Mouse (Mus musculus) forebrain, embryonic 13.5 days (tissue): Measurements from ENCODE around the gene Slc13a3. TPM values are rescaled to one million over a fixed set of nuclear protein-coding genes. Genes with fewer than 3 reads are reported as not detected.

Experiments used
- ATAC-seq: fragments of 200-750 bp; cut with Nextera tagmentation; 2 replicates; pipeline ENCODE4 v1.8.0; 2017
- H3K27ac ChIP-seq: fragments of 300-500 bp; sonication (generic); 2 replicates; pipeline ENCODE4 v1.5.1; 2015; ENCODE audit warnings: inconsistent platforms, mild to moderate bottlenecking, moderate library complexity
- H3K27me3 ChIP-seq: fragments of 300-500 bp; sonication (generic); 2 replicates; pipeline ENCODE4 v1.6.1; 2015; ENCODE audit warnings: mild to moderate bottlenecking, inconsistent platforms
- H3K36me3 ChIP-seq: fragments of 300-500 bp; sonication (generic); 2 replicates; pipeline ENCODE4 v1.6.1; 2015; ENCODE audit warnings: mild to moderate bottlenecking, inconsistent platforms; ENCODE audit not compliant: poor library complexity, severe bottlenecking
- H3K4me1 ChIP-seq: fragments of 300-500 bp; sonication (generic); 2 replicates; pipeline ENCODE4 v1.6.1; 2015; ENCODE audit warnings: inconsistent platforms
- H3K4me2 ChIP-seq: fragments of 300-500 bp; sonication (generic); 2 replicates; pipeline ENCODE4 v1.6.1; 2015; ENCODE audit warnings: inconsistent platforms, mild to moderate bottlenecking, moderate library complexity
- H3K4me3 ChIP-seq: fragments of 300-500 bp; sonication (generic); 2 replicates; pipeline ENCODE4 v1.5.1; 2015; ENCODE audit warnings: mild to moderate bottlenecking, inconsistent platforms
- H3K9ac ChIP-seq: fragments of 300-500 bp; sonication (generic); 2 replicates; pipeline ENCODE4 v1.6.1; 2015; ENCODE audit warnings: mild to moderate bottlenecking, inconsistent platforms
- H3K9me3 ChIP-seq: fragments of 300-500 bp; sonication (generic); replicated peaks from 2 replicates; pipeline ENCODE4 v1.6.1; 2016; ENCODE audit warnings: inconsistent platforms
- WGBS: fragments of 180-500 bp; shearing (Covaris S2); methylation state at CpG from one replicate; pipeline ENCODE4 v1.1.7; 2015; 5-methylcytosine and 5-hydroxymethylcytosine counted together
- polyA plus RNA-seq: library from polyadenylated mRNA; unstranded; fragments of >200 nt; fragmentation: Nextera tagmentation; extraction: Ambion mirVana; gene quantifications from 2 replicates; pipeline ENCODE4 v1.2.1, GENCODE M21; 2015

Slc13a3 gene
- polyA plus RNA-seq, 1 experiment from 2014 or later = 3.1 TPM

- no peaks in the 10 kb centered on the region for H3K36me3 ChIP-seq
- H3K9ac ChIP-seq = no peak overlapping the region
- peaks cover 13% of the 10 kb centered on the region; the same call in 1 of the 2 replicates for H3K4me1 ChIP-seq
- H3K4me3 ChIP-seq = no peak overlapping the region
- WGBS = 88% methylated on average over 11 of the region's 11 CpGs
- ATAC-seq = no peak
- H3K4me2 ChIP-seq = no peak overlapping the region
- H3K27me3 ChIP-seq = peaks cover 31% of the 10 kb centered on the region
- no peaks in the 10 kb centered on the region for H3K9me3 ChIP-seq
- no peak overlapping the region for H3K27ac ChIP-seq
Measured at GRCm38 (mm10) chr2:165471943-165472342, 1.1 kb downstream of the Slc13a3 start.

GRCm38 (mm10) chr2:165470167-165470566 is 2.9 kb downstream of the Slc13a3 start:
- ATAC-seq = no peak
- Histone ChIP-seq H3K4me1 (peaks cover 13% of the 10 kb centered on the region; the same call in 1 of the 2 replicates), H3K9ac (no peak overlapping the region), H3K9me3 (no peaks in the 10 kb centered on the region), H3K36me3 (no peaks in the 10 kb centered on the region), H3K27ac (no peak overlapping the region), H3K4me2 (no peak overlapping the region), H3K27me3 (peaks cover 31% of the 10 kb centered on the region), H3K4me3 (no peak overlapping the region)
- WGBS = 44% methylated on average over 5 of the region's 5 CpGs

GRCm38 (mm10) chr2:165467824-165468452 is 5.1 kb downstream of the Slc13a3 start:
- Histone ChIP-seq H3K4me2 (no peak overlapping the region), H3K27me3 (peaks cover 21% of the 10 kb centered on the region), H3K27ac (no peak overlapping the region), H3K4me1 (peaks cover 9% of the 10 kb centered on the region; the same call in 1 of the 2 replicates), H3K9me3 (no peaks in the 10 kb centered on the region), H3K36me3 (no peaks in the 10 kb centered on the region), H3K9ac (peak overlapping the region; percentile 31; the same call in 1 of the 2 replicates), H3K4me3 (no peak overlapping the region)
- no peak for ATAC-seq
- 54% methylated on average over 15 of the region's 15 CpGs for WGBS

- H3K4me2 ChIP-seq = no peak overlapping the region
- ATAC-seq = no peak
- no peak overlapping the region for H3K4me3 ChIP-seq
- no peak overlapping the region for H3K27ac ChIP-seq
- no peaks in the 10 kb centered on the region for H3K36me3 ChIP-seq
- no peaks in the 10 kb centered on the region for H3K9me3 ChIP-seq
- H3K27me3 ChIP-seq = no peaks in the 10 kb centered on the region
- H3K4me1 ChIP-seq = peaks cover 4% of the 10 kb centered on the region; the same call in 1 of the 2 replicates
- 16% methylated on average over 7 of the region's 7 CpGs for WGBS
- no peak overlapping the region for H3K9ac ChIP-seq
Measured at GRCm38 (mm10) chr2:165459663-165460062, 13.4 kb downstream of the Slc13a3 start.

- Histone ChIP-seq H3K27ac (no peak overlapping the region), H3K4me3 (no peak overlapping the region), H3K9me3 (no peaks in the 10 kb centered on the region), H3K36me3 (no peaks in the 10 kb centered on the region), H3K27me3 (no peaks in the 10 kb centered on the region), H3K4me1 (peaks cover 4% of the 10 kb centered on the region; the same call in 1 of the 2 replicates), H3K9ac (no peak overlapping the region), H3K4me2 (no peak overlapping the region)
- WGBS = 55% methylated on average over 5 of the region's 5 CpGs
- no peak for ATAC-seq
Measured at GRCm38 (mm10) chr2:165458189-165458588, 14.8 kb downstream of the Slc13a3 start.

GRCm38 (mm10) chr2:165456710-165457109 is 16.3 kb downstream of the Slc13a3 start:
- Histone ChIP-seq H3K4me2 (no peak overlapping the region), H3K9me3 (no peaks in the 10 kb centered on the region), H3K27me3 (no peaks in the 10 kb centered on the region), H3K36me3 (no peaks in the 10 kb centered on the region), H3K27ac (no peak overlapping the region), H3K9ac (no peak overlapping the region), H3K4me1 (peaks cover 4% of the 10 kb centered on the region; the same call in 1 of the 2 replicates), H3K4me3 (no peak overlapping the region)
- no peak for ATAC-seq
- WGBS = 58% methylated on average over 2 of the region's 2 CpGs

- Histone ChIP-seq H3K4me1 (no peaks in the 10 kb centered on the region), H3K4me2 (no peak overlapping the region), H3K27me3 (no peaks in the 10 kb centered on the region), H3K9ac (no peak overlapping the region), H3K36me3 (no peaks in the 10 kb centered on the region), H3K9me3 (no peaks in the 10 kb centered on the region), H3K4me3 (no peak overlapping the region), H3K27ac (no peak overlapping the region)
- WGBS = 84% methylated on average over 12 of the region's 12 CpGs
- no peak for ATAC-seq
Measured at GRCm38 (mm10) chr2:165452730-165453693, 20.0 kb downstream of the Slc13a3 start.

GRCm38 (mm10) chr2:165448475-165448874 is 24.6 kb downstream of the Slc13a3 start:
- H3K27me3 ChIP-seq = no peaks in the 10 kb centered on the region
- WGBS = 87% methylated on average over 9 of the region's 9 CpGs

GRCm38 (mm10) chr2:165444861-165445260 is 28.2 kb downstream of the Slc13a3 start:
- Histone ChIP-seq H3K27ac (no peak overlapping the region), H3K27me3 (no peaks in the 10 kb centered on the region), H3K36me3 (no peaks in the 10 kb centered on the region), H3K4me1 (no peaks in the 10 kb centered on the region), H3K9me3 (no peaks in the 10 kb centered on the region), H3K4me2 (no peak overlapping the region), H3K9ac (no peak overlapping the region), H3K4me3 (no peak overlapping the region)
- WGBS = 88% methylated on average over 3 of the region's 3 CpGs
- ATAC-seq = no peak

More at GRCm38 (mm10) chr2:165448475-165448874, 24.6 kb downstream of the Slc13a3 start:
- Histone ChIP-seq H3K36me3 (no peaks in the 10 kb centered on the region), H3K4me2 (no peak overlapping the region), H3K9me3 (no peaks in the 10 kb centered on the region), H3K4me1 (no peaks in the 10 kb centered on the region), H3K9ac (no peak overlapping the region), H3K4me3 (no peak overlapping the region), H3K27ac (no peak overlapping the region)
- no peak for ATAC-seq

GRCm38 (mm10) chr2:165442981-165443380 is 30.0 kb downstream of the Slc13a3 start:
- no peaks in the 10 kb centered on the region for H3K4me1 ChIP-seq
- no peak overlapping the region for H3K4me3 ChIP-seq
- WGBS = 79% methylated on average over 10 of the region's 10 CpGs
- H3K9ac ChIP-seq = no peak overlapping the region
- no peaks in the 10 kb centered on the region for H3K36me3 ChIP-seq
- H3K4me2 ChIP-seq = no peak overlapping the region
- no peak overlapping the region for H3K27ac ChIP-seq
- no peak for ATAC-seq
- no peaks in the 10 kb centered on the region for H3K27me3 ChIP-seq
- no peaks in the 10 kb centered on the region for H3K9me3 ChIP-seq

GRCm38 (mm10) chr2:165441613-165442012 is 31.4 kb downstream of the Slc13a3 start:
- ATAC-seq = no peak
- H3K4me2 ChIP-seq = no peak overlapping the region

GRCm38 (mm10) chr2:165439613-165440012 is 33.4 kb downstream of the Slc13a3 start:
- ATAC-seq = no peak
- H3K4me3 ChIP-seq = no peak overlapping the region
- no peak overlapping the region for H3K4me2 ChIP-seq
- no peak overlapping the region for H3K9ac ChIP-seq
- H3K9me3 ChIP-seq = no peaks in the 10 kb centered on the region
- WGBS = 89% methylated on average over 10 of the region's 10 CpGs
- no peak overlapping the region for H3K27ac ChIP-seq
- 0 out of 2 replicates have a peak, but pooled peaks cover 2% of the 10 kb centered on the region for H3K4me1 ChIP-seq
- H3K27me3 ChIP-seq = no peaks in the 10 kb centered on the region
- H3K36me3 ChIP-seq = no peaks in the 10 kb centered on the region

More at GRCm38 (mm10) chr2:165441613-165442012, 31.4 kb downstream of the Slc13a3 start:
- H3K9ac ChIP-seq = no peak overlapping the region
- no peak overlapping the region for H3K4me3 ChIP-seq
- 71% methylated on average over 4 of the region's 4 CpGs for WGBS
- H3K27ac ChIP-seq = no peak overlapping the region
- H3K27me3 ChIP-seq = no peaks in the 10 kb centered on the region
- H3K9me3 ChIP-seq = no peaks in the 10 kb centered on the region
- 0 out of 2 replicates have a peak, but pooled peaks cover 2% of the 10 kb centered on the region for H3K4me1 ChIP-seq
- no peaks in the 10 kb centered on the region for H3K36me3 ChIP-seq
